Mouse (Mus musculus): ENCODE measurements around the gene Birc6. TPM values are rescaled to one million over a fixed set of nuclear protein-coding genes. Genes with fewer than 3 reads are reported as not detected.

Gene Birc6
- total RNA-seq (2023), result 80.0 and 136 TPM in 2 replicates

DNA sequence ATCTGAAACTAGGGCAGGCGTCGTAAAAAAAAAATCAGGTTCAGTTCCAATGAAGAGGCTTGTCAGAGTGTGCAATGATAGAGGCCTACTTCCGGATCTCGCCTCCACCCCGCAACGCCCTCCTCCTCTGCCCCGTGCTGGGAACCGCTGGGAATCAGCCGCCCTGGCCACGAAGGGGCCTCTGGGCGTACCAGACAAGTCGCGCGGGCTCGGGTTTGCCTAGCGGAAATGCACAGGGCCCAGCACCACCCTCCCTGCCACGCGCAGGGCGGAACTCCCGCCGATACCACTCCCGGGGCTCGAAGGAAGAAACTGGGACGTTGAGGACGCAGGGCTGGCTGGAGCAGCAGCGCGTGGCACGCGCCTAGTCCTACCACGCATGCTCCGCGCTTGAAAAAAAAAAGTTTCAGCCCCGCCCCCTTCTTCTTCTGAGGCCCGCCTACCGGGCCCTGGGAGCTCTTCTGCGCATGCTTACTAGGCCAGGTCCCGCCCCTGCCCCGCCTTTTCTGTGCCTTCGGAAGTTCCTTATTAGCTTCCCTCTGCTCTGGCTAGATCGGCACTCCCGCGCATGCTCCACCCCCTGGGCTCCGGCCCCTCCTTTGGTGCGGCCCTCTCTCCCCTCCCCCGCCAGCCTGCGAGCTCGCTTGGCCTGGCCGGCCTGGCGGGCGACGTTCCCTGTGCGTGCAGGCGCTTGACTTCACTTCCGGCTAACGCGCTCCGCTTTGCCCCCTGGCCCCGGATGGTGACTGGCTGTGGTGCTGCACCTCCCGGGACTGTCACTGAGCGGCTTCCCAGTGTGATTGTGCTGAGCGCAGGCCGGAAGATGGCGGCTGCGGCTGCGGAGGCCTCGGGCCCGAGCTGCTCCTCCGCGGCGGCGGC lies at the start of gene Birc6:
Gene Birc6, plus strand, starts transcription at position 567 of the 879 bp plus-strand sequence.

DNA sequence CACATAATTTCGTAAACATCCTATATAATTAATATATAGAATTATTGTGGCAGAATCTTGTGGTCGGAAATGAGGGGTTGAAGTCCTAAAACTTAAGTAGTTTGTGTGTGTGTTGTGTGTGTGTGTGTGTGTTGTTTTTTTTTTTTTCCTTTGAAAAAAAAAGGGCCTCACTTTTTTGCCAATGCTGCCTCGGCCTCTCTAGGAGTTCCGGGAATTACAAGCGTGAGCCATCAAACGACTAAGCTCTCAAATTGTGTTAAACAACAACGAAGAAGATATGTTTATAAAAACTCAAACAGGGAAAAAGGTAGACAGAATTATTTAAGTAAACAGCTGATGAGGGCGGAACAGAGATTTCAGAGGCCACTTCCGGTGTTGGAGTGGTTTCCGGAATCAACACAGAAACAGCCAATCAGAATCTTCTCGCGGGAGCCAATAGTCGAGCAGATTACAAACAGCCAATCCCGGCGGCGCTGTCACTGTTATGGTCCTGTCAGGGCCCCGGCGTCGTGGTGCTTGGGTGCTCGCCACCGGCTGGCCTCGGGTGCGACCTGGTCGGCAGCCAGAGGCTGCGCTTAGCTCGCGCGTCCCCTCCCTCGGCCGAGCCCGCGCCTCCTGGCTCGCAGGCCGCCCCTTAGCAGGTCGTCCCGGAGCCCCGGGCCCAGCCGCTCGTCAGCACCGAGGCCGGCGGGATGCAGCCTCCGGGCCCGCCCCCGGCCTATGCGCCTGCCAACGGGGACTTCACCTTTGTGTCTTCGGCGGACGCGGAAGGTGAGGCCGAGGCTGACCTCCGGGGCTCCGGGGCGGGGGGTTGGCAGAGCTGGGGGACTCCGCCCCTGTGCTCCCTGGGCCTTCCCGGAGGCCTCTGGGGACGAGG lies 38.8 kb upstream of the Birc6 start, which contains the start of gene Yipf4:
Gene Yipf4, plus strand, starts transcription at position 470 of the 877 bp plus-strand sequence.

DNA sequence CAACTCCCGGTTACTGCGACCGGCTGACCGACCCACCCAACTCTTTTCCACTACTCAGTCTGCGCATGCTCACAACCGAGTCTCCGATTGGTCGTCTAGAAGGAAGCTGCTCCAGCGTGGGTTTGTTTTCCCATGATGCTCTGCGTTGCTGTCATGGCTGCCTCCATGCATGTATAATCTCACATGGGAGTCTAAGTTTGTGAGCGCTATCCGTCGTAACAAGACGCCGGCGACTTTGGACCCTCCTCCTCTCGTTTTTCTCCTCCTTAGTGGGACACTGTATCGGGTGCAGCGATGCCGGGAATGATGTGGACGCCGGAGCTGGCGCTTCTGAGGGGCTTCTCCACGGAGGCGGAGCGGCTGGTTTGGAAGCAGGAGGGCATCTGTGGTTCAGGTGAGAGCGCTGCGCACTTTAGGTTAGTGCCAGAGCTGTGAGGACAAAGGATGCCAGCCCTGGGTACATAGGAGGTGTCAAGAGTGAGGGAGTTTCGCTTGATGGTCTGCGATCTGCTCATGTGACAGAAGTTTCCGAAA lies 189.6 kb downstream of the Birc6 start, which contains the start of gene Ttc27:
Gene Ttc27, plus strand, starts transcription at position 115 of the 534 bp plus-strand sequence.

Other genes with a start within 250 kb of the Birc6 start
- 25.3 and 33.3 TPM in 2 replicates for gene Memo1, start 232.8 kb upstream of the Birc6 start, total RNA-seq (2023)
- 35.4 and 42.8 TPM in 2 replicates for gene Dpy30, start 204.4 kb upstream of the Birc6 start, total RNA-seq (2023)
- gene Spast, start 189.3 kb upstream of the Birc6 start, total RNA-seq (2023), result 18.5 and 22.4 TPM in 2 replicates
- gene Slc30a6, start 132.7 kb upstream of the Birc6 start, total RNA-seq (2023), result 6.2 and 7.0 TPM in 2 replicates
- 6.1 and 8.1 TPM in 2 replicates for gene Nlrc4, start 69.2 kb upstream of the Birc6 start, total RNA-seq (2023)
- 58.5 and 73.0 TPM in 2 replicates for gene Yipf4, start 38.8 kb upstream of the Birc6 start, total RNA-seq (2023)
- gene Ttc27, start 189.4 kb downstream of the Birc6 start, total RNA-seq (2023), result 7.6 and 8.0 TPM in 2 replicates